Mouse (Mus musculus) cerebellum, adult 2 months (tissue): ENCODE measurements around the gene Siah3.

Experiments used
- CTCF ChIP-seq: fragments of 200-500 bp; IDR thresholded peaks from 2 replicates; pipeline ENCODE4 v1.5.1; 2011; ENCODE audit warnings: low read depth, mild to moderate bottlenecking, control low read depth, low read length, moderate library complexity, borderline replicate concordance; ENCODE audit not compliant: insufficient read depth
- POLR2A ChIP-seq: fragments of 200-500 bp; IDR thresholded peaks from 2 replicates; pipeline ENCODE4 v1.6.1; 2011; ENCODE audit warnings: low read length, control low read depth, borderline replicate concordance; ENCODE audit not compliant: insufficient read depth

DNA sequence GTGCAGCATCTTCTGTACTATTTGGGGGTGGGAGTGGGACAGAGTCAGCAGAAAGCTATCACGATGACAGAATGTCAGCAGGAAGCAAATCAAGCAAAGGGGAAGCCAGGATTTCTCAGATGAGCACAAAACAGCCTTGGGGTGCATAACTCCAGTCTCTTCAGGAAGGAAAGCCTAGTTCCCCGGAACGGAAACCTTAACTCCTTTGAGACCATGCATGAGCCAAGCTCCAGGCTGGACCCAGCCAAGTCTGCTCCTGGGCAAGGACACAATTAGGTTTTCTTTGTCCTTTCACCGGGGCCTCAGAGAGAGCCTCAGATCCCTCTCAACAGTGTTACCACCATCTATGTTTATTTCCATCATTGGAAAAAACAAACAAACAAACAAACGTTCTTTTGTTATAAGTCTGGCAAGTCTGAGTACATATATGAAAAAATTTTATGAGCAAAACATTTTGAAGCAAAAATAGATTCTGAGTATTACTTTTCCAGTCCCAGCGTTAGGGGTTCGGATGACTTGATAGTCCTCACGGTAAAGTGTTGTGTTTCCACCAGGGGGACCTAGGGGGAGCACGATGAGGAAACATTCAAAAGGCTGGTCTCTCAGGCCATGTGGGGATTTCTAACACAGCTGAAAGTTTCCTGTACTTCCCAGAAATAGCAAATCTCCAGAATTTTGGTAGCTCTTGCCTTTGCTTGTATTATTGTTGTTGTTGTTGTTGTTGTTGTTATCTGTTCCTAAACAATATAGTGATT, 106.0 kb downstream of the Siah3 start:
- TF ChIP-seq CTCF (no peak), POLR2A (no peak)
